Mouse (Mus musculus): ENCODE measurements at regions not wholly inside any gene's neighbourhood (a gene's known extent, or its start where the extent isn't known, plus 50 kb on each side); places are given as distances from the start of the nearest gene placed in this dataset.
A peak's percentile ranks its signal among the peaks of the same experiment; 100 is the strongest.

DNA sequence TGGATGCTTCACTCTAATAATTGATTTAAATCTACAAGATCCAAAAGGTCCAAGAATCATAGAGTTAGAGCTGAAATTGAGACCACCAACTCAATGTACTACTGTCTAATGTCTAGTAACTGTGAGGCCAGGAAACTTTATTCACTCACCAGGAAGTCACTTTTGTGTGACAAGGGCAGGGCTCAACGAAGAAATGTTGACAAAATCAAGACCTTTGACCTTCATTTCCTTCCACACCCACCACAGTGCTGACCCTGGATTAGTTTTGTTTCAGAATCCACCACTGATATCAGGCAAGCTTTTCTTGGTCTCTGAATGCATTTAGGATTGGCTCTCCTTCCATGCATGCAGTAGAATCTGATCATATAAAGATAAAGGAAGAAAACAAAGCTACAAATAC, 487.5 kb upstream of the Gm26657 start:
- DNase-seq = no peak

DNA sequence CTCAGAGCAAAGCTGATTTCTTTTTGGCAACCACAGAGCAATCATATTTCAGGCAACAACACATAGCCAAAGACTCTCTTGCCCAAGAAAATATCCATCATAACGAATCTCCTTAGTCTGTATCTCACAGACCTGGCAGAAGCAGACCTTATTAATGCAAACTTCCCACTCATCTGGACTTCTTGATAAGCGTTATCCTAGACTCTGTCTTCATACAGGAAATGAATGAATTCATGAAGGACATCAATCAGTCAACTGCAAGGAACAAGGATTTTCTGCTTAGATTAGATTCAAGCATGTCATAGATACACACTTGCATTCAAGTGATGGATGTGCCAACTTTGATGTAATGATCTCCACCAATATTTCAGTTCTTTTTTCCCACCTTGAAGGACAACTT, 488.1 kb upstream of the Gm26657 start:
- no peak for DNase-seq

DNA sequence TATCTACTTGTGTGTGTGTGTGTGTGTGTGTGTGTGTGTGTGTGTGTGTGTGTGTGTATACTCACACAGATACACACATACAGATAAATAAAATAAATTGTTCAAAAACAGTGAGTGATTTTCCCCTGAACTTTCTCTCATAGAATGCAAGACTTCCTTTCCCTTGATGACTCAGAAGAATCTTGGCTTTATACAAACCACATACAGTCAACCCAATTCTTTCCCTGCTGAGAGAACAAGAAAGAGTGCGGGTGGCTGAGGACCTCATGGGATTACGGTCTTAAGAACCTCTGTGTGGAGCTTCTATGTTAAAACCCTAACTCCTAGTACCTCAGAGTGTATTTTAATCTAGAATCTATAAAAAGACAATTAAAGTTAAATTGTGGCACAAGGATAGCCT, 489.3 kb upstream of the Gm26657 start:
- no peak for DNase-seq

DNA sequence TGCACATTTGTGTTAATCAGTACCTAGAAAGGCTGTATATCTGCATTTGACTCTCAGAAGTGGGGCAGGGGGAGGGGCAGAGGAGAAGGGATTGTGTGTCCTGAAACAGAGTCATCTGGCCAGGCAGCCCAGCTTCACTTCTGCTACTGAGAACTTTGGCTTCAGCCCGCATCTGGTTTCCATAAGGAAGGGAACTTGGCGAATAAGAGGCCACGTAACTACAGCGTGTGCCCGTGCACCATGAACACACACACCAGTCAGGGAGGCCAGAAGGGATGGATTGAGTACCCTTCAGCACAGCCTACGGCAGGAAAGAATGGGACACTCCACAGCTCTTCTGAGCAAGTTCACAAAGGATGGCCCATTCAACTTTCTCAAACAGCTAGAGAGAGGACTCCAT, 496.0 kb upstream of the Gm26657 start:
- no peak for DNase-seq

DNA sequence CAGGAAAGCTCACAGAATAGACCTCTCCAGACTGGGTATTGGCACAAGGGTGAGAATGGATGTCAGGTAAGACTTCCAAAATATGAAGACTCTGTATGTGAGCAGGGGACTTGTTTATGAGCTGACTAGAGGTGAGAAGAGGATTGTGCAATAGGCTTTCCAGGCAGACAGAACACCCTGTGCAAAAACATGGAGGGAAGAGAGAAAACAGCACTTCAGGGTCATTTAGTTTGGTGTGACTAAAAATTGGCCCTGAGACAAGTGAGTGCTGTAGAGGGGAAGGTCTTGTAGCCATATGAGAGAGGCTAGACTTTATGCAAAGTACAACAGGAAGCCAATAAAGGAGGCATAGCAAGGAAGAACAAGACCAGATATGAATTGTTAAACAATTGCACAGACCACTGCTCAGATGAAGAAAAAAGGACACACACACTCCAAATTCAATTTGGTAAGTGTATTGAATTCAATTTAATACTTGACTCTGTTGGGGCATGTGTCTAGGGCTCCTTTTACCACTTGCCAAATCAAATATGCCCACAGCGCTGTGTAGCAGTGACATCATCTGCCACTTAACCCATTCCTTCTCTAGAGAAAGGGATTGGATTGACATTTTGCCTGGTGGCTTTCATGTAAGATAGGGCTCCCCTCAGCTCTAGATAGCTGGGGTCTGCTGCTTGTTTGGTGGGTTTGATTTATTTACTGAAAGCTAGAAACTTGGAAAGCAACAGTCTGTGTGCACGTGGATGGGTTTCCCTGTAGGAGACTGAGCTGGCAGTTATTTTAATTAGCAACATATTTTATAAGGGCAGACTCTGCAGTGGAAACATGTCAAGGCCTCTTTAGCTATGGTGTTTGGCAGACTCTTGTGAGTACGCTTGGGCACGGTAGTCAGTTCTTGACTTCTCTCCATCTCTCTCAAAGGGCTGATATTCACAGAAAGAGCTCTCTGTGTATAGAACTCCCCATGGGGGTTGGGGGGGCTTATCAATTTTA, 501.1 kb upstream of the Gm26657 start:
- no peak for DNase-seq

DNA sequence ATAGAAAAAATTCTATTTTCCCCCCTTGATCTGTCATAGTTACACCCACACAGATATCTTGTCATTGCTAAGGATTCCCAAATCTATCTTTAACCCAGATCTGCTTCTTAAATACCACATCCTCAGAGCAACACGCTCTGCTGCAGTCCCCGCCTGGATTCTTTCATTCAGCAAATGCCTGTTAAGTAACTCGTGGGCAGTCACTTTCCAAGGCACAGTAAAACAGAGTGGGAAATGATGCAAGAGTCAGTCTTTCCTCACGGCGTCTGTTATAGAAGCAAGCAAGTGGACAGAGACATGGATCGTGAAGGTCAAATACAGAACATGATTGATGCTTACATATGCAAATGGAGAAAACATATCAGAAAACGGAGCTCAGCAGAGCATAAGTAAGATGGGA, 508.5 kb upstream of the Gm26657 start:
- DNase-seq = no peak

DNA sequence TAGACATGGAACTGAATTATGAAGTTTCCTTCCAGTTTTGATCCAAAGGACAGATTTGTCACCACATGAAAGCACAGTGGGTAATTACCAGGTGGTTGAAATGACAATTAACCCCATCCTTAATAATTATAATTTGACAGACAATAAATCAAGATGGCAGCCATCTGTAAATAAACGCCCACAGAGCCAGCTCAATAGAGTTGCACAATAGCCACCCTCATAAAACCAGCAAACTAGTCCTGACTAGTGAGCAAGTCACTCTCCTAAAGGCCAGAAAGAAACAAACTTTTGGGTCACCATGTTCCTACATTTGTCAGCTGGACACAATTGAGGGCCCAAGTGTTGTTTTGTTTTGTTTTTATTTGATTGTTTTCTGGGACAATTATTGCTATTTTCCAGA, 509.4 kb upstream of the Gm26657 start:
- DNase-seq = no peak

DNA sequence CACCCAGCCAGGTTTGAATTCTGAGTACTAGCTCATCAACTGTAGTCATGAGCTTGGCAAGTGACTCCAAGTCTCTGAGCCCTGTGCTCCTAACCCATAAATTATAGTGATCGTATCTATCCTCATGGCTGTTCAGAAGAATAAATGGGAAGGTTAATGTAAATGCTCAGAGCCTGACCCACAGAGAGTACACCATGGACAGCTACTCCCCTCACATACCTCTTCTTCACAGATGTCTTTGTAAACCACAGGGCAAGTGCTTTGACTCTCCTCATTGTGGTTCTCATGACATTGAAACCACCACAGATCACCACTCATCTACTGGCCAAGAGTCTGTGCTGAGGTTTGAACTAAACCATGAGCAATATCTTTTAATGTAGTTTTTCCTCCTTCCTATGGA, 513.4 kb upstream of the Gm26657 start:
- DNase-seq = no peak

DNA sequence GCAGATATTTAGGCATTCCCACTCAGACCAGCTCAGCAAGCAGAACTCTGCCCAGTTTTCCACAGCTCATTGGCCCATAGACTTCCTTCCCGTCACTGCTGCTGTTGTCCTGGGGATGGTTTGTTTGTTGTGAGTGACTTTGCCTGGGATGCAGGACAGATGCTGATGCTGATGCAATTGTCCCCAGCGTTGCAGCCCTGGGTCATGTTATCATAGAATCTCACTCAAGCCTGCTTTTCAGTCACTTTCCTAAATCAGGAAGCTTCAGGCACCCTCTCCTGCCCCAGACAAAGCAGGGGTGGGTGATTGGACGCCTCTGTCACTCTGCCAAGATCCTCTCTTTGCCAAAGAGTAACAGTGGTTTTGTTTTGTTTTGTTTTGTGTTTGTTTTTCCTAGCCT, 515.3 kb upstream of the Gm26657 start:
- no peak for DNase-seq

DNA sequence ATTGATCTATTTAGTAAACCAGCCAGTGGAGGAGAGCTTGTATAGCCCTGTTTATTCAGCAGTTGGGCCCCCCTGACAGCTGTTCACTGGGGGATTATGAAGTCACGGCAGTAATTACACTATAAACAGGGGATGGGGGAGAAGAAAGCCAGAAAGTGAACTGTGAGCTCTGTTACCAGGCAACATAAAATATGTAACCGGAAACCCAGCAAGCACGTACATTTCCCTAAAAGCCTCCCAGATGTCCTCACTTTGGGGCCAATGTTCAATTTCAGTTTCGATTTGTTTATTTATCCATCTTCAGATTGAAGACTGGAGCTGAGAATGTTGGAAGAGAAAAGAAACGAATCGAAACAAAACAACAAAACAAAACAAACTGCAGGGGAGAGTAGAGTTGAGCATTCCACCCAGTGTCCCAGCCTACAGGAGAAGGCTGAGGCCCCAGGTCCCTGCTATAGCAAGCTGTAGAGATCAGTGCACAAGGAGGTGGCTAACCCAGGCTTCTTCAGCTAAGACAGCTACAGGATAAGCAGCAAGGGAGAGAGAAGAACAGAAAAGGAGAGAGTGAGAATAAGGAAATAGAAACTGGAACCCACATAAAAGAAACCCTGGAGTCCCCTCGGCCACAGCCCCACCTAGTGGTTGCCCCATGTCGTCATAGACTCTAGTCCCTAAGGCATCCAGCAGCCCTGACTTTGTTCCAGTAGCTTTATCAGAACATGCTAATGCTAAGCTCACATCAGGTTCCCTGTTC, 517.7 kb upstream of the Gm26657 start:
- DNase-seq = peak in 1 of 2 experiments; percentile 3

DNA sequence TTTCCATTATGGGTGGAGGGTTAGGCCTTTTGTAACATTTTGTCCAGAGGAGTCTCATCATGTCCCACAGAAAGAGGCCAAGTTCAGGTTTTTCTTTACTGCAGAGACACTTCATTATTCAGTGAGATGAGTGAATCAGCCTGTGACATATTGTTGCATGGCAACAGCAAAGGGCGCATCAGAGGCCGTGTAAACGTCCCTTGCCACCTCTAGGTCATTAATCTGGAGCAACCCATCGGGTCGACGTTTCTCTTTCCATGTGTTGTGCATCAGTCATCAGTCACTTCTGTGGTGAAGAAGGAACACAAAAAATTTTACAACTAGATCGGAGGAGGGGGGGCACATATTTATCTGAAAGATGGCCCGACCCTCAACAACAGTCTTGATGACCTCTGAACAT, 519.3 kb upstream of the Gm26657 start:
- DNase-seq = no peak

DNA sequence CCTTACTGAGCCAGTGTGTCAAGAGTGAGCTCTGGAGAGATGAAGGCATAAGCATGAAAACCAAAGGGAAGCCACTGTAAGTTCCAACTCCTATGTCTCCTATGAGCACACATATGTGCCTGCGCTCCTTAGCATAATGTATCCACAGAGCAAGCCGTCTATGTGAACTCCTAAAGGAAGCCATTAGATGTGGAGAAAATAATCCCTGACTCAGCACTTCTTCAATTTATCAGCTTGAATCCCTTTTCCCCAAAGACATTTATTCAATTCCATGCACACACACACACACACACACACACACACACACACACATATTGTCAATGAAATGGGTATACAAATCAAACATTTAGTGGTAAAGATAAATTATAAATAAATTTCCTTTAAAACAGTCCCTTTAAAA, 530.4 kb upstream of the Gm26657 start:
- DNase-seq = no peak

DNA sequence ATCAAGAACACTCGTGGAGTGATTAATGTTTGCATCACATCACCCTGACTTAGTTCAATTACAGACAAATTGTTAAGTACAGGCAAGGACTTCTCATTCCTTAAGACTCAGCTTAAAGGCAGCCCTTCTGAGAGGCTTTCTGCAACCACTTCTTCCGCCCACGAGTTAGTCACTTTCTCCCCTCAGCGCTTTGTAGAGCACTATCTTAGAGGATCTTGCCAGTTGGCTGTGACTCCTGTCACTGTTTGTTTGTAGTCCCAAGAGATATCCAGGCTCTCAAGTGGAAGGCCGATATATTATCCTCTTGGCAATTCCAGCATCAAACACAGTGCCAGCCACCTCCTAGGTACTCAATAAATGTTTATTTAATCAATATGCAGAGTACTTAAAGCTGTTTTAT, 532.1 kb upstream of the Gm26657 start:
- DNase-seq = no peak

DNA sequence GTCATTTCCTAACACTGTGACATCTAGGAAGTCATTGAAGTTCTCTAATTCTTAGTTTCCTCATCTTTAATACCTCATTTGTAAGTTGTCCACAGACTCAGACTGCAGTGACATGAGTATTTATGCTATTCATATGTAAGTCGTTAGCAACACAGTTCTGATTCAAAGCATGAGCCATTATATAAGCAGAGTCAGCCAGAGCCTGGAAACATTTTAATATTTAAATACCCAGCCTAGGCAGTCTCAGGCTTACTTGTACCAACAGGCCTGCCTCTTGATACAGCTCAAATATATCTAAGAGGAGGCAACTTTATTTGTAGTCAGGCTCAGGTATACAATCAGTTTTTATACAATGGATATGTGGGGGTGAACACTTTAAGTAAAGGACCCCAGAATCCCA, 534.8 kb upstream of the Gm26657 start:
- DNase-seq = no peak

DNA sequence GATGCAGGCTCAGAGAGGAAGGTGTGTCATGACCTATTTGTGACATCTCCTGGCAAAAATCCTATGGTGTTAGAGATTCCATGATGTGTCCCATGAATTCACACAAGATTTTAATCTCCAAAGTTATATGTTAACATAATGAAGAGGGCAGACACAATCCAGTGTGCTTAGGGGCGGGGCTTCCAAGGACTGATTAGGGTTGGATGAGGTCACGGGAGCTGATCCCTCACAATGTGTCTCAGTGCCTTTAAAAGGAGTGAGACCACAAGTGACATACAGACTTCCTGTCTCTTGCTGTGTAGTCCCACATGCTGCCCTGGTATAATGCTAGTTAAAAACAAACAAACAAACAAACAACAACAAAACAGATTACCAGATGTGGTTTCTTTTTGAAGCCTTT, 546.5 kb upstream of the Gm26657 start:
- no peak for DNase-seq

DNA sequence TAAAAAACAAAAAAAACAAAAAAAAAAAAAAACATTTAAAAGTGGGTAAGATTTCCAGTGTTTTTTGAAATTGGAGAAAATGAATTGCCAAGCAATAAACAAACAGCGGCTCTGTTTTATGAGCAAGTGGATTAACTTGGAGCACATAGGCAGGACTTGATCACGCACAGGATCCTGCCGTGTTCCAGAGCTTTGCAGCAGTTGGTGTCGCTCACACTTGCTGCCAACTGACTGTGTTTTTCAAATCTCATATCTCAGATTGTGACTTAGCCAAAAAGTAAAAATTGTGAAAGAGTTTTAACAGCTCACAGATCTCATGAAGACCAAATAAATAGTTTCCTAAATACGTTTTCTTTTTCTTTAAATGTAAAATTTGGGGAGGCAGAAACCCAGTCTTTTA, 547.4 kb upstream of the Gm26657 start:
- DNase-seq = no peak

DNA sequence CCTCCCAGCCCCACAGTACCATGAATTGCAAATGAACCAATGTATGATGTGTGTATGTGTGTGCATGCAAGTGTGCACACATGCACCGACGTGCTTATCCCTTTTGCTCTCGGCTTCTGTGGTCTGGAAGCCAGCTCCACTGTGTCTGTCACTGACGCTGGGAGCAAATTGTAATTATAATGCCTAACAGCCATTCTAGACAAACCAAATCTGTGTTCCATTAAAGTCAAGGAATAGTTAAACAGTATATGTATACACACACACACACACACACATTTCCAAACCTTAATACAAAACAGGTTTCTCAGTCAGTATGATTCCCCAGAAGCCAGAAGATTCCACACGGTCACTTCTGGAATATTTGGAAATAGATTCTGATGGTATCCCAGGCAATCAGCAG, 560.3 kb upstream of the Gm26657 start:
- DNase-seq = no peak

DNA sequence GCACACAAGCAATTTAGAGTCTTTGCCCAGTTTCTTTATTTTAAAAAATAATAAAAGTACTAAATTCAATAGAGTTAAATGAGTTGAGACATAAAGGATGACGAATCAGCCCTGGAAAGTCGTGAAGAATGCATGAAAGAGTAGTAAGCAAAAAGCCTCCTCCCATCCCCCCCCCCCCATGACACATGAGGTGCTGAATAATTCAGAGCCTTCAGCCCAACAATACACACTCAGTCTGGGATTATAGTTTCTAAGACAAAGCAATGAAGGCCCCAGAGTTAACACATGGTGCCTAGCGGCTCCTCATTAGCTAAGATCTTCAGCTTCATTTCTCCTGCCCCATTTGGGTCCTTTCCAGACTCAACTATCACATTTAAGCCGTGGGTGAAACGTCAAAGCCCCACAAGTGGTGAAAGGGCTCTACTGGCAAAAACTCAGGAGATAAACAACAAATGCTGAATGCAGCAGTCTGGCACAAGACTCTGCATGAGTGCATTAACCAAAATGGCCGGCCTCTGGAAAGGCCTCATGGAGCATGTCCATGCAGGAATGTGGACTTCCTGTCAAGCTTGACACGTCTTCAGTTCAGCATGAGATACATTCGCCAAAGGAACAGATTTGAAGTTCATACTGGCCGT, 560.9 kb upstream of the Gm26657 start:
- no peak for DNase-seq

DNA sequence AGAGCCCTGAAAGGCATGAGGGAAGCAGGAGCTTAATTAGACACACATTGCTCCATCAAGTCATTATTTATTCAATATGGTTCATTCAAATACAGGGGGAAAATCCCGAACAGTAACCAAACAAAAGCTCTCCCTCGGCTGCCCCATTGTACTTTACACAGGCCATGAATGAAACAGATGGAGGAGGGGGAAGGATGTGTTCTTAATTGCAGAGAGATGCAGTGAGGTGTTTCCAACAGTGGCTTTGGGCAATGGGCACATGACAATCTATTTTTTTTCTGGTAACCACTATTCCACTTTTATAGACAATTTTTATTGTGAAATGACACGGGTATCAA, 578.6 kb upstream of the Gm26657 start:
- DNase-seq = no peak

DNA sequence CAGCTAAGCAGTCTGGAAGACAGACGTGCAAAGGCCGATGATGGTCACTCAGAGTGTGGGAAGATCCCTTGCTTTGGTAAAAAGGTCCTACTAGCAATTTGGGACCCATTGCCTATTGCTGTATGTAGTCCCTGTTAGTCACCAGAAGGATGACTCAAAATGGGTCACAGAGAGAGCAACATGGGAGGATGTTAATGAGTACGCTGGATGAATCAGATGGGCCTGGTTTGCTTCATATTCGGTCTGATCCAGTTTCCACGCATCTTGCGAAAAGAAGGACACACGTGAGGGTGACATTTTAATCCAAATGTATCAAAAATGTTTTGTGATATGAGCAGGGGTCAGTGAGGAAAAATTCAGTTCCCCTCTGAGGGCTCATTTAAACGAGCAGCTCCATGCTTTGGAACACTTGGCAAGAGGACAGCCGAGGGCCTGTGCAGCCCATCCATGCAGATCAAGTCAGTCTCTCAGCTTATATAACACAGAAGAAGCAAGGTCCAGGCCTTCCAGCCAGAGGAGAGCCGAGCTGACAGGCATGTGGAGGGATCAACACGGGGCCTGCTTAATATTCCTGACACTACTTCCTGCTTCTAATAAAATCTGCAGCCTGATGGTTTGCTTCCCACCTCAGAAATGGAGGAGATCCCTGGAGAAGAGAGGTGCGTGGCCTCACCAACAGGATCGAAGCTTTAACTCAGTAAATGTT, 579.2 kb upstream of the Gm26657 start:
- no peak for DNase-seq

DNA sequence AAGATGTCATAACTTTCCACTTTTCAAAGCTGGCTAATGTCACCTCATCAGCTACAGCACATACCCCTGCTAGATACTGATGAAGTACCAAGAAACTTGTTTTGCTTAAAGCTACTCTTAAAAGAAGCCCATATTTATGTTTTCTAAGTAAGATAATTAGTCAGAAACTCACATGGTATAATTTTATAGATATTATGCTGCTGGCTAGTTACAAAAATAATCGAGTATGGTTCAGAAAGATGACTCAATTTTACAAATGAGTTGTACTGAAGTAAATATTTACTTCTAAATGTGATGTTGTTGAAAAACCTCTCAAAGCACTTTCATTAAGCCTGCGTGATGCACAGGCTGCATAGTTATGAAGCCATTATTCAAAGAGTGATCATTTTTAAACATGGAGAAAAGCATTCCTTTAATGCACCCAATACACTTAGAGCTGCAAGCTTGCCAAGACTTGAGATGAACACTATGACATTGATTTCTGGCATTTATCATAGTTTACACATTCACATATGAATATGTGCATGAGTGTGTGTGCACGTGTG, 582.3 kb upstream of the Gm26657 start:
- DNase-seq = no peak

DNA sequence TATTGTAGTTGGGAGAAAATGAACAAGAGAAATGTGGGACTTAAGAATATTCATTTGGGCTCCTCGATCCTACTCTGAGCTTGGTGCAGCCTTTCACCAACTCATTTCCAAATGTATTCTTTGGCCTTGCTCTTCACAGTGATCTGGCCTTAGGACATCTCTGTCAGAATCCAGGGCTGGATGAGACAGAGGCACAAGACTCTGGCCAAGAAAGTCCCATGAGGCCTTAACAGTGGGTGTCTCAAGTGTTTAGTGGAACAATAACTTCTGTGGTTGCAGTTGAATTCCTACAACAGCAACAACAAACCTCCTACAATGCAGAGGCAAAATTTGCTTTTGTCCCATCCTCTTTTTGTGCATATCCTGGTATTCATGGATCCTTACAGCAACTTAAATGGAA, 589.2 kb upstream of the Gm26657 start:
- no peak for DNase-seq

DNA sequence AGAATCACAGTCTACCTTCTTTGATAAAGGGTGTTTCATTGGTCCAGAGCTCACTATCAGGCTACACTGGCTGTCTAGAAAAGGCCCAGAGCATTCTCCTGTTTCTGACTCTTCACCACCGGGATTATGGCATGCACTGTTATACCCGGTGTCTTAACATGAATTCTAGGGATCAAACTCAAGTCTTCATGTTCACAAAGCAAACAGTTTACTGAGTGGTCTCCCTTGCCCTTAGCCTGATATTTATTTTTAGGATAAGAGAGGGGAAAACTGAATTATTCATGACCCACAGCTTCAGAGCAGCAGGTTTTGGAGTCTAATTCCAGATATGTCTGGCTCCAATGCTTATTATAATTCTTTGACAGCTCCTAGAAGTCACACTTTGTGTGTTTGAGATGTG, 596.0 kb upstream of the Gm26657 start:
- DNase-seq = no peak

Data from cerebellum, postnatal 36 days (tissue).